In the genomic region with DNA sequence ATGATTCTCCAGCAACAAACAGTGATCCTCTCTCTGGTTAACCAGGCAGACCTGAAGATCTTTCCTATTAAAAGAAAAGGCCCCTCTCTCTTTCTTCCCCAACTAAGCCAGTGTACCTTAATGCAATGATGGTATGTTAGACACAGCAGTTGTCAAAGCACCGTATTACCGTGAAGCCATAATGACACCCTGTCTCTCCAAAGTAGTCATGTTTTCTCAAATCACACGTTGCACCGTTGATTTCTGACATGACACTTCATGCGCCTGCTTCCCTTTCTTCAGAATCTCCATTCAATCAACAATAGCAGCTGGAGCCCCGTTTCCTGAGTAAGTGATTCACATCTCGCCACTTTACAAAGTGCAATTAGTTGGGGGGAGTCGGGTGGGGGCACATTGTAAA, we compare ENCODE assay signal across 25 mouse cellular contexts.
"Had no signal": no experiment of that assay in that cellular context is flagged by ENCODE, and none has a peak within 500 bp of the region (broad histone marks: within the 10 kb centered on the region; RNA-seq: fewer than 3 reads in every experiment).

No protein-coding gene starts in this region.

- DNase-seq: gastrocnemius, postnatal 10 days; gastrocnemius, postnatal 25 days; heart, postnatal 10 days; heart, postnatal 4 days; kidney, adult 11 months; kidney, adult 2 months; kidney, adult 9 months; kidney, postnatal 14 days; kidney, postnatal 36 days; layer of hippocampus, adult 9-11 months; layer of hippocampus, postnatal 36 days; left cerebral cortex, postnatal 4 days; lung, adult 18-20 months had no signal

- H3K9ac ChIP-seq: heart, embryonic 12.5 days; hindbrain, embryonic 13.5 days; hindbrain, embryonic 15.5 days; kidney, embryonic 15.5 days; limb, embryonic 13.5 days; limb, embryonic 15.5 days; liver, embryonic 12.5 days; liver, embryonic 14.5 days had no signal

- H3K4me2 ChIP-seq: heart, embryonic 12.5 days; hindbrain, embryonic 13.5 days; hindbrain, embryonic 15.5 days; kidney, embryonic 15.5 days; limb, embryonic 13.5 days; limb, embryonic 15.5 days; liver, embryonic 12.5 days had no signal

- H3K4me3 ChIP-seq: heart, embryonic 10.5 days; heart, embryonic 12.5 days; hindbrain, embryonic 13.5 days; hindbrain, embryonic 15.5 days; kidney, embryonic 15.5 days; limb, embryonic 13.5 days; limb, embryonic 15.5 days; liver, embryonic 12.5 days had no signal

- H3K27me3 ChIP-seq: heart, embryonic 12.5 days; hindbrain, embryonic 13.5 days; hindbrain, embryonic 15.5 days; liver, embryonic 12.5 days had no signal

- H3K4me1 ChIP-seq: hindbrain, embryonic 15.5 days; kidney, embryonic 15.5 days; limb, embryonic 13.5 days; limb, embryonic 15.5 days; liver, embryonic 12.5 days had no signal

- H3K27ac ChIP-seq: heart, embryonic 10.5 days; hindbrain, embryonic 13.5 days; hindbrain, embryonic 15.5 days; hindbrain, postnatal 0 days; kidney, embryonic 15.5 days; kidney, postnatal 0 days; limb, embryonic 13.5 days; limb, embryonic 15.5 days; liver, embryonic 12.5 days; liver, embryonic 14.5 days had no signal

- H3K9me3 ChIP-seq: heart, embryonic 10.5 days; heart, embryonic 12.5 days; hindbrain, embryonic 13.5 days; hindbrain, embryonic 15.5 days; kidney, embryonic 15.5 days; limb, embryonic 13.5 days; limb, embryonic 15.5 days; liver, embryonic 12.5 days had no signal

- H3K36me3 ChIP-seq: hindbrain, embryonic 13.5 days; hindbrain, embryonic 15.5 days; kidney, embryonic 15.5 days; limb, embryonic 13.5 days; limb, embryonic 15.5 days; liver, embryonic 12.5 days had no signal

- ATAC-seq: hindbrain, postnatal 0 days; intestine, embryonic 16.5 days; liver, embryonic 12.5 days had no signal
